Mouse (Mus musculus) limb, embryonic 13.5 days (tissue): ENCODE data around the gene Gsg1l. TPM values are rescaled to one million over a fixed set of nuclear protein-coding genes. Genes with fewer than 3 reads are reported as not detected.

Source experiments
- ATAC-seq: fragments of 200-750 bp; cut with Nextera tagmentation; 2 replicates; pipeline ENCODE4 v1.8.0; 2017; ENCODE audit warnings: low read depth, moderate number of reproducible peaks, moderate TSS enrichment; ENCODE audit not compliant: low FRiP score
- H3K27ac ChIP-seq: fragments of 300-500 bp; sonication (generic); 2 replicates; pipeline ENCODE4 v1.5.1; 2015; ENCODE audit warnings: inconsistent platforms, mild to moderate bottlenecking, moderate library complexity
- H3K27me3 ChIP-seq: fragments of 300-500 bp; sonication (generic); 2 replicates; pipeline ENCODE4 v1.6.1; 2015; ENCODE audit warnings: mild to moderate bottlenecking, inconsistent platforms
- H3K36me3 ChIP-seq: fragments of 300-500 bp; sonication (generic); 2 replicates; pipeline ENCODE4 v1.6.1; 2015; ENCODE audit warnings: inconsistent platforms, mild to moderate bottlenecking, moderate library complexity
- H3K4me1 ChIP-seq: fragments of 300-500 bp; sonication (generic); 2 replicates; pipeline ENCODE4 v1.6.1; 2015; ENCODE audit warnings: inconsistent platforms
- H3K4me2 ChIP-seq: fragments of 300-500 bp; sonication (generic); replicated peaks from 2 replicates; pipeline ENCODE4 v1.6.1; 2015; ENCODE audit warnings: inconsistent platforms, mild to moderate bottlenecking, moderate library complexity
- H3K4me3 ChIP-seq: fragments of 300-500 bp; sonication (generic); 2 replicates; pipeline ENCODE4 v1.5.1; 2015; ENCODE audit warnings: moderate library complexity, mild to moderate bottlenecking, inconsistent platforms
- H3K9ac ChIP-seq: fragments of 300-500 bp; sonication (generic); 2 replicates; pipeline ENCODE4 v1.6.1; 2015; ENCODE audit warnings: mild to moderate bottlenecking, inconsistent platforms
- H3K9me3 ChIP-seq: fragments of 300-500 bp; sonication (generic); 2 replicates; pipeline ENCODE4 v1.6.1; 2016; ENCODE audit warnings: inconsistent platforms
- WGBS: fragments of 180-500 bp; shearing (Covaris S2); methylation state at CpG from one replicate; pipeline ENCODE4 v1.1.7; 2015; 5-methylcytosine and 5-hydroxymethylcytosine counted together
- polyA plus RNA-seq: library from polyadenylated mRNA; unstranded; fragments of >200 nt; fragmentation: Nextera tagmentation; extraction: Ambion mirVana; gene quantifications from 2 replicates; pipeline ENCODE4 v1.2.1, GENCODE M21; 2015

Gene Gsg1l
- polyA plus RNA-seq, 1 experiment from 2014 or later, result 1.3 TPM

- Histone ChIP-seq H3K36me3 (no peaks in the 10 kb centered on the region), H3K4me3 (no peak overlapping the region), H3K27ac (no peak overlapping the region), H3K27me3 (no peaks in the 10 kb centered on the region), H3K9ac (no peak overlapping the region), H3K9me3 (peaks cover 6% of the 10 kb centered on the region; the same call in 1 of the 2 replicates), H3K4me2 (no peak overlapping the region), H3K4me1 (peaks cover 17% of the 10 kb centered on the region)
- ATAC-seq, result no peak
- WGBS, result 51% methylated on average over 3 of the region's 3 CpGs
Measured at GRCm38 (mm10) chr7:126042306-126042705, 39.9 kb downstream of the Gsg1l start.

- no peak overlapping the region for H3K4me3 ChIP-seq
- ATAC-seq, result peak; percentile 39; the same call in 1 of the 2 replicates
- H3K27me3 ChIP-seq, result no peaks in the 10 kb centered on the region
- H3K9ac ChIP-seq, result no peak overlapping the region
- H3K36me3 ChIP-seq, result no peaks in the 10 kb centered on the region
- H3K4me2 ChIP-seq, result no peak overlapping the region
- peaks cover 17% of the 10 kb centered on the region for H3K4me1 ChIP-seq
- no peak overlapping the region for H3K27ac ChIP-seq
- 77% methylated on average over 18 of the region's 18 CpGs for WGBS
- H3K9me3 ChIP-seq, result peaks cover 6% of the 10 kb centered on the region; the same call in 1 of the 2 replicates
Measured at GRCm38 (mm10) chr7:126040794-126041526, 41.3 kb downstream of the Gsg1l start.

- H3K9me3 ChIP-seq, result peaks cover 3% of the 10 kb centered on the region; the same call in 1 of the 2 replicates
- no peak for ATAC-seq
- WGBS, result 87% methylated on average over 5 of the region's 5 CpGs
- no peaks in the 10 kb centered on the region for H3K36me3 ChIP-seq
- no peak overlapping the region for H3K27ac ChIP-seq
- H3K9ac ChIP-seq, result no peak overlapping the region
- H3K27me3 ChIP-seq, result no peaks in the 10 kb centered on the region
- H3K4me1 ChIP-seq, result peaks cover 20% of the 10 kb centered on the region
- no peak overlapping the region for H3K4me2 ChIP-seq
- H3K4me3 ChIP-seq, result no peak overlapping the region
Measured at GRCm38 (mm10) chr7:126039847-126040246, 42.4 kb downstream of the Gsg1l start.

GRCm38 (mm10) chr7:126039247-126039835, 42.9 kb downstream of the Gsg1l start:
- Histone ChIP-seq H3K36me3 (no peaks in the 10 kb centered on the region), H3K4me2 (peak overlapping the region; percentile 38; the same call in 1 of the 2 replicates), H3K27me3 (no peaks in the 10 kb centered on the region), H3K9ac (peak overlapping the region; percentile 20), H3K9me3 (no peaks in the 10 kb centered on the region), H3K27ac (peak overlapping the region; percentile 17; the same call in 1 of the 2 replicates), H3K4me1 (peaks cover 24% of the 10 kb centered on the region), H3K4me3 (no peak overlapping the region)
- 92% methylated on average over 5 of the region's 5 CpGs for WGBS
- no peak for ATAC-seq

- no peak for ATAC-seq
- Histone ChIP-seq H3K36me3 (no peaks in the 10 kb centered on the region), H3K4me2 (peak overlapping the region; percentile 38), H3K4me1 (peaks cover 24% of the 10 kb centered on the region), H3K27ac (peak overlapping the region; percentile 39; the same call in 1 of the 2 replicates), H3K9me3 (no peaks in the 10 kb centered on the region), H3K27me3 (no peaks in the 10 kb centered on the region), H3K4me3 (no peak overlapping the region), H3K9ac (peak overlapping the region; percentile 20)
- 22% methylated on average over 25 of the region's 25 CpGs for WGBS
Measured at GRCm38 (mm10) chr7:126038366-126039246, 43.6 kb downstream of the Gsg1l start.

- Histone ChIP-seq H3K4me3 (no peak overlapping the region), H3K27ac (0 out of 2 replicates have a peak overlapping the region, but pooled peaks have one; percentile 28), H3K9me3 (no peaks in the 10 kb centered on the region), H3K9ac (no peak overlapping the region), H3K27me3 (no peaks in the 10 kb centered on the region), H3K4me1 (peaks cover 24% of the 10 kb centered on the region), H3K4me2 (no peak overlapping the region), H3K36me3 (no peaks in the 10 kb centered on the region)
- no peak for ATAC-seq
- WGBS, result 62% methylated on average over 3 of the region's 3 CpGs
Measured at GRCm38 (mm10) chr7:126035332-126035731, 46.9 kb downstream of the Gsg1l start.

- H3K4me1 ChIP-seq, result peaks cover 7% of the 10 kb centered on the region
Measured at GRCm38 (mm10) chr7:126032776-126033209, 49.4 kb downstream of the Gsg1l start.

GRCm38 (mm10) chr7:126032365-126032755, 49.9 kb downstream of the Gsg1l start:
- Histone ChIP-seq H3K9ac (no peak overlapping the region), H3K36me3 (no peaks in the 10 kb centered on the region), H3K4me1 (peaks cover 7% of the 10 kb centered on the region), H3K27me3 (no peaks in the 10 kb centered on the region), H3K27ac (no peak overlapping the region), H3K4me3 (no peak overlapping the region), H3K4me2 (no peak overlapping the region), H3K9me3 (no peaks in the 10 kb centered on the region)
- no peak for ATAC-seq
- 93% methylated on average over 3 of the region's 3 CpGs for WGBS

More at GRCm38 (mm10) chr7:126032776-126033209, 49.4 kb downstream of the Gsg1l start:
- whole genome bisulfite sequencing, result 86% methylated on average over 5 of the region's 5 CpGs
- H3K9ac ChIP-seq, result no peak overlapping the region
- no peak overlapping the region for H3K4me3 ChIP-seq
- ATAC-seq, result no peak
- no peak overlapping the region for H3K27ac ChIP-seq
- no peaks in the 10 kb centered on the region for H3K36me3 ChIP-seq
- H3K4me2 ChIP-seq, result no peak overlapping the region
- no peaks in the 10 kb centered on the region for H3K27me3 ChIP-seq
- no peaks in the 10 kb centered on the region for H3K9me3 ChIP-seq

GRCm38 (mm10) chr7:126031598-126032364, 50.4 kb downstream of the Gsg1l start:
- Histone ChIP-seq H3K27me3 (no peaks in the 10 kb centered on the region), H3K4me1 (peaks cover 7% of the 10 kb centered on the region), H3K9ac (no peak overlapping the region), H3K36me3 (no peaks in the 10 kb centered on the region), H3K4me2 (no peak overlapping the region), H3K9me3 (no peaks in the 10 kb centered on the region), H3K4me3 (no peak overlapping the region), H3K27ac (no peak overlapping the region)
- no peak for ATAC-seq
- 70% methylated on average over 10 of the region's 10 CpGs for WGBS

GRCm38 (mm10) chr7:126027410-126027809, 54.8 kb downstream of the Gsg1l start:
- Histone ChIP-seq H3K4me2 (no peak overlapping the region), H3K4me3 (no peak overlapping the region), H3K4me1 (no peaks in the 10 kb centered on the region), H3K9me3 (no peaks in the 10 kb centered on the region), H3K36me3 (no peaks in the 10 kb centered on the region), H3K27ac (no peak overlapping the region), H3K27me3 (no peaks in the 10 kb centered on the region), H3K9ac (no peak overlapping the region)
- no peak for ATAC-seq
- whole genome bisulfite sequencing, result 44% methylated on average over 1 of the region's 1 CpGs

- H3K27me3 ChIP-seq, result no peaks in the 10 kb centered on the region
Measured at GRCm38 (mm10) chr7:126026600-126026999, 55.6 kb downstream of the Gsg1l start.

More at GRCm38 (mm10) chr7:126026600-126026999, 55.6 kb downstream of the Gsg1l start:
- ATAC-seq, result no peak
- H3K4me1 ChIP-seq, result no peaks in the 10 kb centered on the region
- no peaks in the 10 kb centered on the region for H3K36me3 ChIP-seq
- H3K27ac ChIP-seq, result no peak overlapping the region
- 48% methylated on average over 5 of the region's 5 CpGs for WGBS
- no peak overlapping the region for H3K4me2 ChIP-seq
- H3K4me3 ChIP-seq, result no peak overlapping the region
- H3K9ac ChIP-seq, result no peak overlapping the region
- no peaks in the 10 kb centered on the region for H3K9me3 ChIP-seq
